Mouse (Mus musculus): ENCODE measurements around the gene Iqcf1. TPM values are rescaled to one million over a fixed set of nuclear protein-coding genes. Genes with fewer than 3 reads are reported as not detected.
A peak's percentile ranks its signal among the peaks of the same experiment; 100 is the strongest.

Gene Iqcf1
- polyA plus RNA-seq, 1 experiment from 2014 or later: not detected

GRCm38 (mm10) chr9:106469317-106469716, 30.4 kb upstream of the Iqcf1 start:
- peaks cover 39% of the 10 kb centered on the region for H3K27me3 ChIP-seq (ENCODE audit: insufficient read depth, poor library complexity, severe bottlenecking)
- WGBS: 75% methylated on average over 6 of the region's 6 CpGs
- H3K4me1 ChIP-seq (replicated peaks): peaks cover 58% of the 10 kb centered on the region
- H3K4me3 ChIP-seq: no peak overlapping the region
- no peak for DNase-seq (ENCODE audit: low spot score)
- peaks cover 20% of the 10 kb centered on the region for H3K36me3 ChIP-seq
- no peaks in the 10 kb centered on the region for H3K9me3 ChIP-seq
- H3K27ac ChIP-seq: no peak overlapping the region

DNA sequence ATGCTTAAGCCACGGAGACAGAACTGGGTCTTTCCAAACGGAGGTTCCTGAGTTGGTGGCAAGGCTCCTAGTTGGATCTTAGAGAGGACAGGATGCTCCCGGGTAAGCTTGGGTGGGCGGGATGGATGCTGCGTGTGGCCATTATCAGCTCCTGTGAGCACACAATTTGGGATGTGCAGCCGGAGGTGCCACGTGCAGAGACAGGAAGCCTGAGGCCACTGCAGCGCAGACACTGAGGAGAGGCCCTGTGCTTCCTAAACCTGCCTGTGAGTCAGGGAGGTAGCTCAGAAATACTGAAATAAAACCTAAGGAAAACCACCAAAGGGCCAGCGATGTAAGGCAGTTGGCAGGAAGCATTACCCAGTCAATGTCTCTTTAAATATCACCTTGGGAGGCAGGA, 30.0 kb upstream of the Iqcf1 start:
- Histone ChIP-seq H3K27ac (no peak overlapping the region; the same call in 1 of the 2 replicates), H3K27me3 (ENCODE audit: insufficient read depth, poor library complexity, severe bottlenecking) (peaks cover 35% of the 10 kb centered on the region), H3K4me3 (no peak overlapping the region), H3K9me3 (no peaks in the 10 kb centered on the region), H3K4me1 (replicated peaks) (peaks cover 58% of the 10 kb centered on the region), H3K36me3 (peaks cover 16% of the 10 kb centered on the region)
- 73% methylated on average over 9 of the region's 9 CpGs for WGBS
- no peak for DNase-seq (ENCODE audit: low spot score)

GRCm38 (mm10) chr9:106470991-106471750, 28.6 kb upstream of the Iqcf1 start:
- peak overlapping the region; percentile 50; the same call in 1 of the 2 replicates for H3K27ac ChIP-seq

DNA sequence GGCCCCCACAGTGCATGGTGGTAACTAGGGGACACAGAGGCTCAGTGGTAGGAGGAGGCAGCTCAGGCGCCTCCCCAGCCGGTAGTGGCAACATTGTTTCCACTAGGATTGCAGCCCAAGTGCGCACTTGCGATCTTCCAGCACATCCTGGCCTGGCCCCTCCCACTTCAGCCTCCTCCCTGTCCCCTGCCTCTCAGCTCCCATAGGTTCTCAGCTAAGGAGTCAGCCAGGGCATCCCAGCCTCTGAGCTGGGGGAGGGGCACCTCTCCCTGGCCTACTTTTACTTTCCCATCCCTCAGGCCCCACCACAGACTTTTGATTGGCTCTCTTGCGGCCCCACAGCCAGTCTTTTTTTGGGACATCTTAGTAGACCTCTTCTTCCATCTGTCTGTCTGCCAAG, 27.9 kb upstream of the Iqcf1 start:
- Histone ChIP-seq H3K36me3 (no peaks in the 10 kb centered on the region), H3K4me3 (peak overlapping the region; percentile 19; the same call in 1 of the 2 replicates)
- WGBS: 13% methylated on average over 5 of the region's 5 CpGs

More at GRCm38 (mm10) chr9:106470991-106471750, 28.6 kb upstream of the Iqcf1 start:
- WGBS: 57% methylated on average over 14 of the region's 14 CpGs
- peaks cover 21% of the 10 kb centered on the region for H3K27me3 ChIP-seq (ENCODE audit: insufficient read depth, poor library complexity, severe bottlenecking)
- no peak for DNase-seq (ENCODE audit: low spot score)
- H3K36me3 ChIP-seq: peaks cover 2% of the 10 kb centered on the region
- H3K9me3 ChIP-seq: no peaks in the 10 kb centered on the region
- H3K4me1 ChIP-seq (replicated peaks): peaks cover 59% of the 10 kb centered on the region
- H3K4me3 ChIP-seq: no peak overlapping the region

GRCm38 (mm10) chr9:106472321-106472720, 27.4 kb upstream of the Iqcf1 start:
- peak overlapping the region; percentile 35 for H3K27ac ChIP-seq
- WGBS: 76% methylated on average over 4 of the region's 4 CpGs
- no peaks in the 10 kb centered on the region for H3K9me3 ChIP-seq
- H3K4me3 ChIP-seq: no peak overlapping the region
- peaks cover 70% of the 10 kb centered on the region for H3K4me1 ChIP-seq (replicated peaks)
- H3K27me3 ChIP-seq (ENCODE audit: insufficient read depth, poor library complexity, severe bottlenecking): peaks cover 20% of the 10 kb centered on the region
- no peaks in the 10 kb centered on the region for H3K36me3 ChIP-seq
- no peak for DNase-seq (ENCODE audit: low spot score)

More for the DNA sequence above, 27.9 kb upstream of the Iqcf1 start:
- DNase-seq (ENCODE audit: low spot score): peak; percentile 33
- Histone ChIP-seq H3K27me3 (ENCODE audit: insufficient read depth, poor library complexity, severe bottlenecking) (peaks cover 20% of the 10 kb centered on the region), H3K4me1 (replicated peaks) (peaks cover 66% of the 10 kb centered on the region), H3K27ac (peak overlapping the region; percentile 50; the same call in 1 of the 2 replicates), H3K9me3 (no peaks in the 10 kb centered on the region)

DNA sequence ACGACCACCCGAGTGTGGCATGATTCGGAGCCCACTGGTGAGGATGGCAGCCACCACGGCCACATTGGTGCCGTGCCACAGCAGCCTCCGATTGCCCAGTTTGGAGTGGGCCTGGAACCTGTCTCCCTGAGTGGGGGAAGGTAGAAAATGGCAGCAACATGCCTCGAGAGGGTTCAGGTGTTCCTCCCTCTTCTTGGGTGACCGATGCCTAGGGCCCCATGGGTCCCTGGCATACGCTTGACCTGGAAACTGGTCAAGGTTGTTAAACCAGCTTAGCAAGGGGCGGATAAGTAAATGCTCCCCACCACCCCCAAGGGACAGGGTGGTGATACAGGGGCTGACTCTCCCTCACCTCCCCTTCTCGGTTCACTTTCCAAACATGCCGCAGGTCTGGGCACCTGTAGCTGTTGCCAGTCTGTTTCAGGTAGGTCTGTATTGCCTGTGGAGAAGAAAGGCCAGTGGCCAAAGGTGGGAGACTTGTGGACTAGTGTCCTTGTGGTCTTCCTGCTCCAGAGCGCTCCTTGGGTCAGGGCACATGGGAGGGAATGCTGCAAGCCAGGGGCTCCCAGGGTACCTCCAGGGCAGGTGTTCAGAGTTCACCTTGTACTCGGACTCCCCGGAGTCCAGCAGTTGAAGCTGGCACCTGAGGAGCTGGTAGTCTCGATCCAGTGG, 26.6 kb upstream of the Iqcf1 start:
- Histone ChIP-seq H3K4me1 (replicated peaks) (peaks cover 79% of the 10 kb centered on the region), H3K27me3 (ENCODE audit: insufficient read depth, poor library complexity, severe bottlenecking) (peaks cover 20% of the 10 kb centered on the region), H3K36me3 (no peaks in the 10 kb centered on the region), H3K27ac (peak overlapping the region; percentile 81; the same call in 1 of the 2 replicates), H3K4me3 (no peak overlapping the region), H3K9me3 (no peaks in the 10 kb centered on the region)
- 91% methylated on average over 16 of the region's 16 CpGs for WGBS
- DNase-seq (ENCODE audit: low spot score): no peak

- DNase-seq (ENCODE audit: low spot score): no peak
- H3K27ac ChIP-seq: peak overlapping the region; percentile 81
- WGBS: 85% methylated on average over 5 of the region's 5 CpGs
- no peaks in the 10 kb centered on the region for H3K9me3 ChIP-seq
- H3K4me1 ChIP-seq (replicated peaks): peaks cover 84% of the 10 kb centered on the region
- no peaks in the 10 kb centered on the region for H3K36me3 ChIP-seq
- no peak overlapping the region; the same call in 1 of the 2 replicates for H3K4me3 ChIP-seq
- H3K27me3 ChIP-seq (ENCODE audit: insufficient read depth, poor library complexity, severe bottlenecking): peaks cover 20% of the 10 kb centered on the region
These were observed 26.0 kb upstream of the Iqcf1 start for GRCm38 (mm10) chr9:106473753-106474105.

- peak overlapping the region; percentile 3; the same call in 1 of the 2 replicates for H3K4me3 ChIP-seq
- H3K9me3 ChIP-seq: no peaks in the 10 kb centered on the region
- DNase-seq (ENCODE audit: low spot score): peak; percentile 86
- H3K27me3 ChIP-seq (ENCODE audit: insufficient read depth, poor library complexity, severe bottlenecking): peaks cover 20% of the 10 kb centered on the region
- H3K36me3 ChIP-seq: peaks cover 4% of the 10 kb centered on the region
- H3K4me1 ChIP-seq (replicated peaks): peaks cover 84% of the 10 kb centered on the region
- WGBS: 4% methylated on average over 6 of the region's 6 CpGs
- H3K27ac ChIP-seq: peak overlapping the region; percentile 81
These were observed 25.3 kb upstream of the Iqcf1 start for GRCm38 (mm10) chr9:106474456-106474855.

DNA sequence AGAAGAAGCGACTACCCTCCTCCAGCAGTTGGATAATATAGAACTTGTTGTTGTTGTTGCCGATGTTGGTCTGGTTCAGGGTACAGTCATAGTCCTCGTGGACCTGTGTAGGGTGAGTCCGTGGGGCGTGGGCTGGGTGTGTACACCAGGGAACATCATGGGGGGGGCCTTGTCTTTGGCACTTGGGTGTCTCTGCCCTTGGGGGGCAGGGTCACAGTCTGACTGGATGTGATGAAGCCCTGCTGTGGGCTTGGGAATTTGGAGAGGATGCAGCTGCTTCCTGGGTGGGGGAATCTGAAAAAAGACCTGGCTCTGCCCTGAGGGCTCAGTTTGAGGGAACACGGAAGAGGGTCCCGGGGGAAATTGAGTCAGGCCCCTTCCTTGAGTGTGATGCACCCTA, 24.7 kb upstream of the Iqcf1 start:
- 66% methylated on average over 7 of the region's 7 CpGs for WGBS
- Histone ChIP-seq H3K4me3 (0 out of 2 replicates have a peak overlapping the region, but pooled peaks have one; percentile 3), H3K4me1 (replicated peaks) (peaks cover 80% of the 10 kb centered on the region), H3K36me3 (peaks cover 10% of the 10 kb centered on the region), H3K27ac (peak overlapping the region; percentile 80), H3K9me3 (no peaks in the 10 kb centered on the region), H3K27me3 (ENCODE audit: insufficient read depth, poor library complexity, severe bottlenecking) (peaks cover 15% of the 10 kb centered on the region; the same call in 1 of the 2 replicates)
- no peak for DNase-seq (ENCODE audit: low spot score)

DNA sequence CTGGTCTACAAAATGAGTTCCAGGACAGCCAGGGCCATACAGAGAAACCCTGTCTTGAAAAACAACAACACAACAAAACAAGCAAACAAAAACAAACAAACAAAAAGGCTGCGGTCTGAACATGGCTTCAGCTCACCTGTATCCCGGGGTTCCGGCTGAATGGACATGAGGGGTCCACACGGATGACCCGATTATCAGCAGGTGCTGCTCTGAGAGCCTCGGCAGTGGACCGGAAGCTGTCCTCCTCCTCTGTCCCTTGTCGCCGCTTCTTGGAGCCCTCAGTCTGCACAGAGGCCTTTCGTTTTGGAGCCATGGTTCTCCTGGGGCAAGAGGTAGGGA, 24.1 kb upstream of the Iqcf1 start, which contains the start of gene Rrp9:
Gene Rrp9 (plus strand): TSS at position 301 of the 339 bp plus-strand sequence.
- Histone ChIP-seq H3K4me3 (peak within 1 kb of the TSS; percentile 83), H3K4me1 (replicated peaks) (peaks cover 80% of the 10 kb centered on the region)

DNA sequence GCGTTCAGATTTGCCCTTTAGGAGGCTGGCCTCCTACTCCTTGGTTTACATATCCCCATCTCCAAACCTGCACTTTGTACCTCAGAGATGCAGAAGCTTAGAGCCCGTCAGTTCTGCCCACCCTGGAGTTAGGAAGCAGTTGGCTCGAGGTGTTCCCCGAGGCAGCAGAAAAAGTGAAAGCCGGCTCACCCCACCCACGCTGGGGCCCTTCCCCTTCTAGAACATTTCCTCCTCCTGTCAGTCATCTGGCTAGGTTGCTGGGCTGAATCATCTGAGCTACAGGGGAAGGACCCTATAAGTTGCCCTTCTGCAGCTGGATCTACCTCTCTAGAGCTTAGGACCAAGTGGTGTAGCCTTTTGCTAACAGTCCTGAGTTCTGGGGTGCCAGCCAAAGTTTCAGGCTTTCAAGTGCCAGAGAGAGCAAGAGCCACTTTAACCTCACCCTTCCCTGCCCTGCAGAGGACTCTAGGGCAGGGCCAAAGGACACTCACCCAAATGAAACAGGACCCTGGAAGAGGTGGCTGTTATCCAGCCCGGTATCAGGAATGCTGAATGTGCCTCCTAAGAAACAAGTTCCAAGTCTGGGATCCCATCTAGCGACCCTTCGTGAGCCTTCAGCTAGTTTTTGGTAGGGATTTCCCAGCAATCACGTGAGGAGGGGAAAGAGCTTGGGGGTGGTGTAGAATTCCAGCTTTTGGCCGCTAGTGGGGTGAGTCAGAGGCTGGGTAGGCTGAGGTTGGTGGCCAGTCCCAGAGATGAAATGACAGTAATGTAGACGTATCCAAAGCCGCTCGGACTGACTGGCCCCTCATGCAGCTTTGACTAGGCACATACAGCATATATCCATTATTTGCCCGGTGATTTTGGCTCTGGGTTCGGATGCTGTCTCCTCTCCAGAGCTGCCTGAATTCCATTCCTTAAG, 23.5 kb upstream of the Iqcf1 start:
- Histone ChIP-seq H3K36me3 (peaks cover 22% of the 10 kb centered on the region), H3K27ac (peak overlapping the region; percentile 73), H3K4me1 (replicated peaks) (peaks cover 78% of the 10 kb centered on the region), H3K27me3 (ENCODE audit: insufficient read depth, poor library complexity, severe bottlenecking) (peaks cover 8% of the 10 kb centered on the region; the same call in 1 of the 2 replicates), H3K4me3 (peak overlapping the region; percentile 83), H3K9me3 (no peaks in the 10 kb centered on the region)
- no peak for DNase-seq (ENCODE audit: low spot score)
- WGBS: 38% methylated on average over 16 of the region's 16 CpGs

More for the DNA sequence above, 24.1 kb upstream of the Iqcf1 start, which contains the start of gene Rrp9:
- Histone ChIP-seq H3K9me3 (no peaks in the 10 kb centered on the region), H3K36me3 (peaks cover 16% of the 10 kb centered on the region), H3K27me3 (ENCODE audit: insufficient read depth, poor library complexity, severe bottlenecking) (peaks cover 14% of the 10 kb centered on the region; the same call in 1 of the 2 replicates), H3K27ac (peak within 1 kb of the TSS; percentile 80)
- DNase-seq (ENCODE audit: low spot score): no peak
- 90% methylated on average over 10 of the region's 10 CpGs for WGBS

DNA sequence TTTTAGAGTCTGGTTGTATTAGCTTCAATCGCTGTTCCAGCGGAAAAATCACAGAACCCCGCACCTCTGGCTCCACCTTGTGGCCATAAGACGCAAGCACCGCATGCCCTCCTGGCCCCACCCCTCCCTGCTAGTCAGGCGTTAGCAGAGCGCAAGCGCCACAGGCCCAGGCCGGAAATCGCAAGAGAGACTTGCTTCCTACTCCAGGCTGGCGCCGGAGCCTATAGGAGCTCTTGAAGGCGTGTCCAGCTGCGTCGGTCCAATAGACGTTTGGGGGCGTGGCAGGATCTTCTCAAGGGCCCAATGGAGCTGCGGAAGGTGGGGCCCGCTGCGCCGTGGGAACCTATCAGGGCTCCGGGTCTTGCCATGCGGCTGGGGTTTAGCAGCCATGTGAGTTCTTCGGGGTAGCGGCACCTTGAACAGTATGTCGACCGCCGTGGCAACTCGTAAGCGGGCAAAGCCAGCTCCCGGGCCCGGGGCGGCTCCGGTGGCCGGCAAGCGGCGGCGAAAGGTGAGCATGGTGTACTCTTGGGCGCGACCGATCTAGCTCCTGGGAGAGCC, 22.8 kb upstream of the Iqcf1 start, which contains the start of gene Parp3:
Gene Parp3 (minus strand): TSS at position 26 of the 561 bp plus-strand sequence.
- Histone ChIP-seq H3K9me3 (no peaks in the 10 kb centered on the region), H3K27me3 (ENCODE audit: insufficient read depth, poor library complexity, severe bottlenecking) (peaks cover 6% of the 10 kb centered on the region; the same call in 1 of the 2 replicates), H3K4me1 (replicated peaks) (peaks cover 70% of the 10 kb centered on the region), H3K4me3 (peak within 1 kb of the TSS; percentile 83), H3K36me3 (peaks cover 30% of the 10 kb centered on the region), H3K27ac (peak within 1 kb of the TSS; percentile 80)
- DNase-seq (ENCODE audit: low spot score): peak; percentile 100
- under 1% methylated on average over 41 of the region's 41 CpGs for WGBS
